Mouse (Mus musculus) adrenal gland (tissue): ENCODE results near the gene Dnajc10.

ENCODE experiments used
- intact Hi-C: fragments of 180-260 bp; cut with DNase I; formaldehyde crosslinking; loops from one replicate; pipeline ENCODE4 v1.15.1; 2025

Gene Dnajc10

GRCm38 (mm10) chr2:80328961-80329653 is 13.8 kb downstream of the Dnajc10 start:
- intact Hi-C loops = no loop called here

GRCm38 (mm10) chr2:80340537-80340936 is 25.3 kb downstream of the Dnajc10 start:
- intact Hi-C loops = no loop called here

- intact Hi-C loops = loop anchor here (10.0 kb wide), 1 partner anchor 310 kb away; no protein-coding TSS in a partner anchor
Observed at GRCm38 (mm10) chr2:80354531-80354930, 39.3 kb downstream of the Dnajc10 start.

GRCm38 (mm10) chr2:80356656-80357231 is 41.5 kb downstream of the Dnajc10 start:
- intact Hi-C loops = loop anchor here (2.0 to 10.0 kb wide), 4 partner anchors 91 to 308 kb away; partner anchors contain the start of gene Frzb

GRCm38 (mm10) chr2:80371458-80371857 is 56.2 kb downstream of the Dnajc10 start:
- intact Hi-C loops = no loop called here

- intact Hi-C loops = no loop called here
Observed at GRCm38 (mm10) chr2:80374892-80375291, 59.6 kb downstream of the Dnajc10 start.

- intact Hi-C loops = no loop called here
Observed at GRCm38 (mm10) chr2:80379848-80380247, 64.6 kb downstream of the Dnajc10 start.

- intact Hi-C loops = no loop called here
Observed at GRCm38 (mm10) chr2:80384447-80384846, 69.2 kb downstream of the Dnajc10 start.

GRCm38 (mm10) chr2:80386255-80386654 is 71.0 kb downstream of the Dnajc10 start:
- intact Hi-C loops = no loop called here

GRCm38 (mm10) chr2:80387668-80388067 is 72.4 kb downstream of the Dnajc10 start:
- intact Hi-C loops = no loop called here

GRCm38 (mm10) chr2:80388341-80388740 is 73.1 kb downstream of the Dnajc10 start:
- intact Hi-C loops = no loop called here

- intact Hi-C loops = no loop called here
Observed at GRCm38 (mm10) chr2:80396057-80396456, 80.8 kb downstream of the Dnajc10 start.

GRCm38 (mm10) chr2:80396864-80397263 is 81.6 kb downstream of the Dnajc10 start:
- intact Hi-C loops = no loop called here

- intact Hi-C loops = no loop called here
Observed at GRCm38 (mm10) chr2:80398595-80399099, 83.4 kb downstream of the Dnajc10 start.
